Comparison of ENCODE assay signal across 8 mouse cellular contexts in genomic region chr2:29649795-29650457, GRCm38 (mm10). TPM values are rescaled to one million over a fixed set of nuclear protein-coding genes. Genes with fewer than 3 reads are reported as not detected.
DNase-seq lines count a peak whose midpoint lies in the region; ATAC-seq and TF ChIP-seq lines count a peak whose summit lies in the region.

No protein-coding gene starts in this region.

- no peaks in the 10 kb centered on the region for H3K27me3 ChIP-seq in kidney, embryonic 14.5 days (ENCODE audit: control insufficient read depth, insufficient read depth, low read length)
- H3K27me3 ChIP-seq in heart, embryonic 15.5 days: no peaks in the 10 kb centered on the region
- no peaks in the 10 kb centered on the region for H3K27me3 ChIP-seq in liver, embryonic 15.5 days
- H3K27me3 ChIP-seq in stomach, postnatal 0 days (ENCODE audit: control insufficient read depth, insufficient read depth, low read length): no peaks in the 10 kb centered on the region
- H3K27me3 ChIP-seq in forebrain, embryonic 16.5 days (replicated peaks; ENCODE audit: control insufficient read depth, insufficient read depth, low read length): no peaks in the 10 kb centered on the region

- H3K27ac ChIP-seq in kidney, embryonic 14.5 days (ENCODE audit: low read depth, low read length): no peak overlapping the region; the same call in 1 of the 2 replicates
- no peak overlapping the region for H3K27ac ChIP-seq in ES-E14 (ENCODE audit: insufficient read depth, low read depth, low read length, poor library complexity, severe bottlenecking)
- H3K27ac ChIP-seq in heart, embryonic 15.5 days: peak overlapping the region; percentile 75
- 0 out of 2 replicates have a peak overlapping the region, but pooled peaks have one; percentile 4 for H3K27ac ChIP-seq in liver, embryonic 15.5 days (replicated peaks)
- 0 out of 2 replicates have a peak overlapping the region, but pooled peaks have one; percentile 49 for H3K27ac ChIP-seq in stomach, postnatal 0 days (replicated peaks)
- H3K27ac ChIP-seq in forebrain, embryonic 16.5 days (ENCODE audit: low read length): no peak overlapping the region

- in situ Hi-C loops in ES-E14 (cut with MboI; ENCODE audit: low sequenced_read_pairs in 2 of 2, unreplicated experiment in 2 of 2): no loop called here

- peak; percentile 67 for TF ChIP-seq CTCF in stomach, postnatal 0 days (IDR thresholded peaks at IDR 0.05; ENCODE audit: low read depth)

- no peaks in the 10 kb centered on the region for H3K4me1 ChIP-seq in kidney, embryonic 14.5 days (ENCODE audit: control insufficient read depth, insufficient read depth, low read length)
- H3K4me1 ChIP-seq in ES-E14 (ENCODE audit: control insufficient read depth in 2 of 2, insufficient read depth in 2 of 2, low read length in 2 of 2, poor library complexity in 1 of 2): peaks cover 2 to 4% of the 10 kb centered on the region in 2 experiments; a peak in 2 of 4 replicates
- peaks cover 45% of the 10 kb centered on the region for H3K4me1 ChIP-seq in heart, embryonic 15.5 days (replicated peaks)
- H3K4me1 ChIP-seq in liver, embryonic 15.5 days (replicated peaks): peaks cover 25% of the 10 kb centered on the region
- no peaks in the 10 kb centered on the region; the same call in 1 of the 2 replicates for H3K4me1 ChIP-seq in stomach, postnatal 0 days (replicated peaks; ENCODE audit: control insufficient read depth, insufficient read depth)
- H3K4me1 ChIP-seq in forebrain, embryonic 16.5 days (replicated peaks; ENCODE audit: control insufficient read depth, insufficient read depth, low read length): peaks cover 11% of the 10 kb centered on the region

- no peaks in the 10 kb centered on the region for H3K9me3 ChIP-seq in kidney, embryonic 14.5 days (ENCODE audit: control insufficient read depth, low read length)
- no peaks in the 10 kb centered on the region for H3K9me3 ChIP-seq in ES-E14 (ENCODE audit: control insufficient read depth, insufficient read depth, low read depth, low read length)
- H3K9me3 ChIP-seq in heart, embryonic 15.5 days (replicated peaks): no peaks in the 10 kb centered on the region
- H3K9me3 ChIP-seq in liver, embryonic 15.5 days (replicated peaks): no peaks in the 10 kb centered on the region
- H3K9me3 ChIP-seq in stomach, postnatal 0 days (ENCODE audit: control insufficient read depth, low read length): no peaks in the 10 kb centered on the region
- H3K9me3 ChIP-seq in forebrain, embryonic 16.5 days (ENCODE audit: control insufficient read depth, low read length): no peaks in the 10 kb centered on the region

- DNase-seq in kidney, adult 11 months: peak; percentile 53
- DNase-seq in ES-E14 (ENCODE audit: low read depth, low spot score): no peak
- peak; percentile 36 for DNase-seq in stomach, postnatal 0 days (ENCODE audit: low spot score)
- DNase-seq in yolk sac, embryonic 10.5 days (ENCODE audit: low spot score): no peak

- ATAC-seq in kidney, embryonic 14.5 days (ENCODE audit: low FRiP score, low TSS enrichment): no peak
- ATAC-seq in heart, embryonic 15.5 days (replicated peaks; ENCODE audit: insufficient number of reproducible peaks, insufficient read depth, low FRiP score, low read depth): no peak
- ATAC-seq in liver, embryonic 15.5 days (ENCODE audit: insufficient read depth): no peak
- ATAC-seq in stomach, postnatal 0 days (ENCODE audit: low FRiP score, low TSS enrichment): no peak
- no peak for ATAC-seq in forebrain, embryonic 16.5 days

- H3K36me3 ChIP-seq in kidney, embryonic 14.5 days (ENCODE audit: control insufficient read depth, insufficient read depth, low read length): no peaks in the 10 kb centered on the region
- H3K36me3 ChIP-seq in ES-E14 (ENCODE audit: control insufficient read depth, insufficient read depth, low read length, poor library complexity, severe bottlenecking): no peaks in the 10 kb centered on the region; the same call in 1 of the 2 replicates
- H3K36me3 ChIP-seq in heart, embryonic 15.5 days: no peaks in the 10 kb centered on the region
- no peaks in the 10 kb centered on the region for H3K36me3 ChIP-seq in liver, embryonic 15.5 days (replicated peaks)
- H3K36me3 ChIP-seq in stomach, postnatal 0 days (ENCODE audit: control insufficient read depth, insufficient read depth, low read length): no peaks in the 10 kb centered on the region
- H3K36me3 ChIP-seq in forebrain, embryonic 16.5 days (ENCODE audit: control insufficient read depth, insufficient read depth): no peaks in the 10 kb centered on the region

- 87% methylated on average over 10 of the region's 10 CpGs for WGBS in kidney, embryonic 14.5 days
- WGBS in heart, embryonic 15.5 days: 67% methylated on average over 10 of the region's 10 CpGs
- WGBS in liver, embryonic 15.5 days (ENCODE audit: insufficient replicate concordance): 61% methylated on average over 10 of the region's 10 CpGs
- 69% methylated on average over 10 of the region's 10 CpGs for WGBS in stomach, postnatal 0 days
- 89% methylated on average over 10 of the region's 10 CpGs for WGBS in forebrain, embryonic 16.5 days

- H3K4me3 ChIP-seq in kidney, embryonic 14.5 days (ENCODE audit: low read length): no peak overlapping the region
- no peak overlapping the region for H3K4me3 ChIP-seq in ES-E14 (ENCODE audit: insufficient read depth in 1 of 2, low read depth in 1 of 2, low read length in 2 of 2, poor library complexity in 1 of 2, severe bottlenecking in 1 of 2)
- H3K4me3 ChIP-seq in heart, embryonic 15.5 days: no peak overlapping the region
- no peak overlapping the region for H3K4me3 ChIP-seq in liver, embryonic 15.5 days (replicated peaks)
- no peak overlapping the region for H3K4me3 ChIP-seq in stomach, postnatal 0 days (ENCODE audit: low read depth, low read length)
- no peak overlapping the region for H3K4me3 ChIP-seq in forebrain, embryonic 16.5 days (replicated peaks; ENCODE audit: low read length)

- H3K4me2 ChIP-seq in kidney, embryonic 14.5 days (replicated peaks; ENCODE audit: low read depth, low read length): no peak overlapping the region
- H3K4me2 ChIP-seq in heart, embryonic 15.5 days: no peak overlapping the region
- no peak overlapping the region for H3K4me2 ChIP-seq in liver, embryonic 15.5 days
- no peak overlapping the region for H3K4me2 ChIP-seq in stomach, postnatal 0 days (replicated peaks; ENCODE audit: low read depth)
- no peak overlapping the region for H3K4me2 ChIP-seq in forebrain, embryonic 16.5 days (ENCODE audit: low read length)

- no peak for TF ChIP-seq EP300 in stomach, postnatal 0 days (optimal IDR thresholded peaks at IDR 0.05)

- H3K9ac ChIP-seq in kidney, embryonic 14.5 days (ENCODE audit: low read depth, low read length): no peak overlapping the region
- no peak overlapping the region for H3K9ac ChIP-seq in ES-E14 (ENCODE audit: insufficient read depth, low read depth, low read length, poor library complexity, severe bottlenecking)
- no peak overlapping the region for H3K9ac ChIP-seq in heart, embryonic 15.5 days
- H3K9ac ChIP-seq in liver, embryonic 15.5 days: no peak overlapping the region
- no peak overlapping the region for H3K9ac ChIP-seq in stomach, postnatal 0 days (ENCODE audit: low read length)
- H3K9ac ChIP-seq in forebrain, embryonic 16.5 days (replicated peaks; ENCODE audit: low read depth, low read length): no peak overlapping the region

TF ChIP-seq in ES-E14, 5 proteins besides CTCF, POLR2A, EP300 and RAD21:
- TF ChIP-seq ZC3H11A (IDR thresholded peaks at IDR 0.05; ENCODE audit: borderline replicate concordance, low read depth, low read length) (0 out of 2 replicates have a peak, but pooled peaks have one; percentile 27), ZNF384 (IDR thresholded peaks at IDR 0.05; ENCODE audit: low read depth, low read length) (no peak), MAFK (IDR thresholded peaks at IDR 0.05; ENCODE audit: insufficient read depth, low read depth, low read length) (no peak), HCFC1 (IDR thresholded peaks at IDR 0.05; ENCODE audit: borderline replicate concordance, insufficient read depth, low read length) (no peak), CHD2 (IDR thresholded peaks at IDR 0.05; ENCODE audit: low read depth, low read length) (no peak)

RNA-seq across cellular contexts. Expression of gene Rapgef1, which starts 30.4 kb away (rescaled TPM):
- 11.2 and 16.6 TPM in 2 replicates for polyA plus RNA-seq in kidney, embryonic 14.5 days (2014; fragmentation: Nextera tagmentation; extraction: Ambion mirVana)
- total RNA-seq in ES-E14 (2012; rRNA removed): 48.5 and 54.6 TPM in 2 replicates
- polyA plus RNA-seq in heart, embryonic 15.5 days (2015; fragmentation: Nextera tagmentation; extraction: Ambion mirVana): 11.6 and 15.5 TPM in 2 replicates
- polyA plus RNA-seq in liver, embryonic 15.5 days (2015; fragmentation: Nextera tagmentation; extraction: Ambion mirVana): 5.5 and 7.3 TPM in 2 replicates
- polyA plus RNA-seq in stomach, postnatal 0 days (2015; fragmentation: Nextera tagmentation; extraction: Ambion mirVana): 7.2 and 7.6 TPM in 2 replicates
- polyA plus RNA-seq in forebrain, embryonic 16.5 days (2015; fragmentation: Nextera tagmentation; extraction: Ambion mirVana): 22.0 and 22.5 TPM in 2 replicates

Comparison
In these comparisons a context has a peak if more than half of its experiments do, and no peak if none do; other contexts are left out.
1. DNase-seq: peak in kidney, adult 11 months (single experiment) and stomach, postnatal 0 days (single experiment); none in ES-E14 (single experiment) and yolk sac, embryonic 10.5 days (single experiment).
2. H3K27ac ChIP-seq: peak in heart, embryonic 15.5 days (single experiment), liver, embryonic 15.5 days (single experiment) and stomach, postnatal 0 days (single experiment); none in kidney, embryonic 14.5 days (single experiment), ES-E14 (single experiment) and forebrain, embryonic 16.5 days (single experiment).